Mouse (Mus musculus) layer of hippocampus, adult 11-12 months (tissue): ENCODE results near the gene Agap3.

Experiments
- DNase-seq: peaks from one replicate; pipeline ENCODE4 v3.0.0; 2022; ENCODE audit warnings: low spot score

Agap3 gene

GRCm38 (mm10) chr5:24523806-24524205 lies 71.8 kb downstream of the Agap3 start:
- no peak for DNase-seq

GRCm38 (mm10) chr5:24524522-24524921 lies 72.5 kb downstream of the Agap3 start:
- DNase-seq = no peak

- DNase-seq = no peak
Observed at GRCm38 (mm10) chr5:24525360-24526189, 73.6 kb downstream of the Agap3 start.

GRCm38 (mm10) chr5:24526190-24526888 lies 74.4 kb downstream of the Agap3 start:
- no peak for DNase-seq

GRCm38 (mm10) chr5:24526889-24527230 lies 74.9 kb downstream of the Agap3 start, which contains the start of gene Gbx1:
TSS of gene Gbx1 (minus strand) at chr5:24527202.
- DNase-seq = no peak

GRCm38 (mm10) chr5:24527780-24528179 lies 75.8 kb downstream of the Agap3 start:
- no peak for DNase-seq

GRCm38 (mm10) chr5:24530042-24530689 lies 78.2 kb downstream of the Agap3 start:
- peak; percentile 94 for DNase-seq

- no peak for DNase-seq
Observed at GRCm38 (mm10) chr5:24533391-24533790, 81.4 kb downstream of the Agap3 start.

- no peak for DNase-seq
Observed at GRCm38 (mm10) chr5:24534292-24534691, 82.3 kb downstream of the Agap3 start.

GRCm38 (mm10) chr5:24535731-24536130 lies 83.8 kb downstream of the Agap3 start:
- no peak for DNase-seq

- DNase-seq = no peak
Observed at GRCm38 (mm10) chr5:24536511-24536910, 84.5 kb downstream of the Agap3 start.

GRCm38 (mm10) chr5:24537618-24538017 lies 85.6 kb downstream of the Agap3 start:
- no peak for DNase-seq

- DNase-seq = no peak
Observed at GRCm38 (mm10) chr5:24539571-24540296, 87.8 kb downstream of the Agap3 start.

GRCm38 (mm10) chr5:24540387-24541143 lies 88.6 kb downstream of the Agap3 start, which contains the start of gene Asb10:
TSS of gene Asb10 (minus strand) at chr5:24540978.
- peak; percentile 68 for DNase-seq

- DNase-seq = no peak
Observed at GRCm38 (mm10) chr5:24541144-24541569, 89.2 kb downstream of the Agap3 start.

- no peak for DNase-seq
Observed at GRCm38 (mm10) chr5:24542643-24543042, 90.7 kb downstream of the Agap3 start.

- peak; percentile 40 for DNase-seq
Observed at GRCm38 (mm10) chr5:24550598-24551316, 98.8 kb downstream of the Agap3 start.

- no peak for DNase-seq
Observed at GRCm38 (mm10) chr5:24551317-24551688, 99.3 kb downstream of the Agap3 start.
